In the genomic region with DNA sequence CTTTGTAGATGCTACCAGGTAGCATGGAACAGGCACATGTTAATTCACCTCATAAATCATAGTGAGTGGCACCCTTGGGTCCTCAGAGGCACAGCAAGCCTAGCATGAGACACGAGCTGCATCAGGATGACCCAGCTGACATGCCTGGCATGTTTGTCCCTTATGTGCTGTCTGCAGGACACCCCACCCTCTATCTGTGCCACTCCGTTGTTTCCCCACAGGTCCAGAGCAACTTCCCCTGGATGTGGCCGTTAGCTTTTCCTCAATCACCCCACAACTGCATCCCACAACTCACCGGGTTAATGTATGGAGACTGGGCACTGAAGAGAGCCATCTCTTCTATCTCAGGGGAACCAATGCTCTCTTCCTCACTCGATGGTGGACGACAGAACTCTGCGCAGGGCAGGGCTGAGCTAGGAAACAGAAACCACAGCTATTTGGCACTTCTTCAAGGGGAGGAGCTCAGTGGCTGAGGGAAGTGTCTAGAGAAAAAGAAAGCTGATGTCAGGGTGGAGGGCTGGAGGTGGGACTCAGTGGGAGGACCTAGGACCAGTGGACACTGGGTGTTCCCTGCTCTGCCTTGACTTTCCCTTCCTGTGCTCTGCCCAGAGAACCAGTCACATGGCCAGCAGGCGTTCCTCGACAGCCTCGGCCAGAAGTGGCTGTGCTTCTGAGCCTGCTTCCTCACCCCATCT, we compare ENCODE assay signal across 8 mouse cellular contexts. TPM values are rescaled to one million over a fixed set of nuclear protein-coding genes. Genes with fewer than 3 reads are reported as not detected.
A peak's percentile ranks its signal among the peaks of the same experiment; 100 is the strongest.
DNase-seq lines count a peak whose midpoint lies in the region; ATAC-seq lines count a peak whose summit lies in the region.

A gene (minus strand): TSS at position 464 of the 695 bp plus-strand sequence.

- no peak for DNase-seq in hindbrain, embryonic 11.5 days (ENCODE audit: low spot score)
- DNase-seq in adrenal gland, adult 2 months, result peak; percentile 83
- peak; percentile 35 to 67 for DNase-seq in gastrocnemius, postnatal 4 days (ENCODE audit: low spot score in 2 of 2)
- peak; percentile 65 for DNase-seq in kidney, adult 18-20 months
- DNase-seq in lung, postnatal 10 days, result peak; percentile 96

- H3K4me2 ChIP-seq in hindbrain, embryonic 13.5 days, result no peak within 1 kb of the TSS
- no peak within 1 kb of the TSS for H3K4me2 ChIP-seq in hindbrain, embryonic 11.5 days (replicated peaks; ENCODE audit: low read depth, low read length)
- H3K4me2 ChIP-seq in stomach, embryonic 14.5 days (replicated peaks; ENCODE audit: low read depth, low read length), result no peak within 1 kb of the TSS; the same call in 1 of the 2 replicates
- H3K4me2 ChIP-seq in forebrain, embryonic 13.5 days, result no peak within 1 kb of the TSS

- no peak within 1 kb of the TSS for H3K4me3 ChIP-seq in hindbrain, embryonic 13.5 days
- H3K4me3 ChIP-seq in hindbrain, embryonic 11.5 days (ENCODE audit: low read depth, low read length), result no peak within 1 kb of the TSS
- no peak within 1 kb of the TSS; the same call in 1 of the 2 replicates for H3K4me3 ChIP-seq in stomach, embryonic 14.5 days (ENCODE audit: low read depth, low read length)
- no peak within 1 kb of the TSS for H3K4me3 ChIP-seq in forebrain, embryonic 13.5 days

- no peak for ATAC-seq in hindbrain, embryonic 13.5 days (ENCODE audit: low FRiP score)
- ATAC-seq in hindbrain, embryonic 11.5 days (ENCODE audit: low FRiP score), result no peak
- ATAC-seq in stomach, embryonic 14.5 days (ENCODE audit: insufficient number of reproducible peaks, insufficient read depth, low FRiP score, low read depth), result peak; percentile 59; the same call in 1 of the 2 replicates
- no peak for ATAC-seq in forebrain, embryonic 13.5 days

- H3K27ac ChIP-seq in hindbrain, embryonic 13.5 days, result no peak within 1 kb of the TSS
- no peak within 1 kb of the TSS for H3K27ac ChIP-seq in hindbrain, embryonic 11.5 days (ENCODE audit: low read depth, low read length)
- H3K27ac ChIP-seq in stomach, embryonic 14.5 days (ENCODE audit: low read length), result no peak within 1 kb of the TSS
- H3K27ac ChIP-seq in forebrain, embryonic 13.5 days, result no peak within 1 kb of the TSS

- no peaks in the 10 kb centered on the region for H3K4me1 ChIP-seq in hindbrain, embryonic 13.5 days (replicated peaks)
- H3K4me1 ChIP-seq in hindbrain, embryonic 11.5 days (replicated peaks; ENCODE audit: control insufficient read depth, insufficient read depth, low read length), result no peaks in the 10 kb centered on the region
- H3K4me1 ChIP-seq in stomach, embryonic 14.5 days (ENCODE audit: control insufficient read depth, insufficient read depth, low read length), result 0 out of 2 replicates have a peak, but pooled peaks cover 5% of the 10 kb centered on the region
- no peaks in the 10 kb centered on the region for H3K4me1 ChIP-seq in forebrain, embryonic 13.5 days

- H3K9ac ChIP-seq in hindbrain, embryonic 13.5 days, result no peak within 1 kb of the TSS
- no peak within 1 kb of the TSS for H3K9ac ChIP-seq in hindbrain, embryonic 11.5 days (ENCODE audit: low read depth, low read length)
- no peak within 1 kb of the TSS for H3K9ac ChIP-seq in stomach, embryonic 14.5 days (replicated peaks; ENCODE audit: low read depth, low read length)
- no peak within 1 kb of the TSS for H3K9ac ChIP-seq in forebrain, embryonic 13.5 days

- no peaks in the 10 kb centered on the region for H3K9me3 ChIP-seq in hindbrain, embryonic 13.5 days
- no peaks in the 10 kb centered on the region for H3K9me3 ChIP-seq in hindbrain, embryonic 11.5 days (ENCODE audit: control insufficient read depth, low read length)
- no peaks in the 10 kb centered on the region for H3K9me3 ChIP-seq in stomach, embryonic 14.5 days (ENCODE audit: control insufficient read depth, low read depth, low read length)
- no peaks in the 10 kb centered on the region for H3K9me3 ChIP-seq in forebrain, embryonic 13.5 days (replicated peaks)

- WGBS in hindbrain, embryonic 13.5 days, result 80% methylated on average over 10 of the region's 10 CpGs
- 86% methylated on average over 10 of the region's 10 CpGs for WGBS in hindbrain, embryonic 11.5 days
- WGBS in stomach, embryonic 14.5 days, result 56% methylated on average over 10 of the region's 10 CpGs
- 82% methylated on average over 10 of the region's 10 CpGs for WGBS in forebrain, embryonic 13.5 days

- no peaks in the 10 kb centered on the region for H3K36me3 ChIP-seq in hindbrain, embryonic 13.5 days
- no peaks in the 10 kb centered on the region for H3K36me3 ChIP-seq in hindbrain, embryonic 11.5 days (ENCODE audit: control insufficient read depth, insufficient read depth, low read length)
- H3K36me3 ChIP-seq in stomach, embryonic 14.5 days (ENCODE audit: control insufficient read depth, insufficient read depth, low read length), result no peaks in the 10 kb centered on the region
- H3K36me3 ChIP-seq in forebrain, embryonic 13.5 days (ENCODE audit: poor library complexity, severe bottlenecking), result no peaks in the 10 kb centered on the region

- no peaks in the 10 kb centered on the region for H3K27me3 ChIP-seq in hindbrain, embryonic 13.5 days
- H3K27me3 ChIP-seq in hindbrain, embryonic 11.5 days (ENCODE audit: control insufficient read depth, insufficient read depth, low read length), result no peaks in the 10 kb centered on the region
- no peaks in the 10 kb centered on the region for H3K27me3 ChIP-seq in stomach, embryonic 14.5 days (ENCODE audit: control insufficient read depth, insufficient read depth, low read length)
- H3K27me3 ChIP-seq in forebrain, embryonic 13.5 days, result no peaks in the 10 kb centered on the region

RNA-seq across cellular contexts. Expression of the gene that starts here (rescaled TPM):
- polyA plus RNA-seq in hindbrain, embryonic 13.5 days (2015; fragmentation: Nextera tagmentation; extraction: Ambion mirVana), result 10.6 and 12.3 TPM in 2 replicates
- polyA plus RNA-seq in hindbrain, embryonic 11.5 days (2014; fragmentation: Nextera tagmentation; extraction: Ambion mirVana), result 6.8 and 7.7 TPM in 2 replicates
- total RNA-seq in adrenal gland, adult 2 months (2021), result 10 to 100 TPM; 20.9 to 22.4 TPM
- polyA plus RNA-seq in adrenal gland, adult 2 months (2012; rRNA removed), result 39.1 and 41.3 TPM in 2 replicates
- total RNA-seq in gastrocnemius, postnatal 4 days (2021), result 10 to 100 TPM; 29.9 to 31.8 TPM
- polyA plus RNA-seq in stomach, embryonic 14.5 days (2014; fragmentation: Nextera tagmentation; extraction: Ambion mirVana), result 32.9 and 36.0 TPM in 2 replicates
- polyA plus RNA-seq in forebrain, embryonic 13.5 days (2015; fragmentation: Nextera tagmentation; extraction: Ambion mirVana), result 3.8 and 3.9 TPM in 2 replicates
